Mouse (Mus musculus) myocyte (in vitro differentiated cells): ENCODE results near the gene Sez6.

Experiments used
- E2F4 ChIP-seq: IDR thresholded peaks from one replicate; pipeline ENCODE4 v1.6.1; 2011; ENCODE audit warnings: mild to moderate bottlenecking, control low read depth, moderate library complexity; ENCODE audit not compliant: insufficient read depth
- MAX ChIP-seq: IDR thresholded peaks from one replicate; pipeline ENCODE4 v1.6.1; 2011; ENCODE audit warnings: low read depth, mild to moderate bottlenecking, control low read depth
- MYOG ChIP-seq, 3 experiments: IDR thresholded peaks; one replicate each; pipeline ENCODE4 v1.6.1; 2011; ENCODE audit warnings: control low read depth in 2 of 3, low read depth in 2 of 3, mild to moderate bottlenecking in 2 of 3; ENCODE audit not compliant: insufficient read length in 2 of 3, control insufficient read depth in 1 of 3, insufficient read depth in 1 of 3
- POLR2A ChIP-seq: IDR thresholded peaks from one replicate; pipeline ENCODE4 v1.6.1; 2011; ENCODE audit warnings: low read depth, mild to moderate bottlenecking, control low read depth, moderate library complexity; ENCODE audit not compliant: insufficient read length

GRCm38 (mm10) chr11:77931541-77932433, 1.2 kb downstream of the Sez6 start:
- TF ChIP-seq POLR2A = no peak
- TF ChIP-seq MYOG (IDR thresholded peaks at IDR 0.05; ENCODE audit: control insufficient read depth in 1 of 3, insufficient read depth in 1 of 3, insufficient read length in 2 of 3, low read depth in 2 of 3) = no peak
- no peak for TF ChIP-seq E2F4
- no peak for TF ChIP-seq MAX
